Mouse (Mus musculus) lung, adult 2 months (tissue): Measurements from ENCODE around the gene Mrtfb.

Source experiments
- CTCF ChIP-seq: fragments of 200-500 bp; IDR thresholded peaks from 2 replicates; pipeline ENCODE4 v1.5.1; 2011; ENCODE audit warnings: mild to moderate bottlenecking, low read length, control low read depth; ENCODE audit not compliant: insufficient read depth
- POLR2A ChIP-seq: fragments of 200-500 bp; IDR thresholded peaks from 2 replicates; pipeline ENCODE4 v1.6.1; 2011; ENCODE audit warnings: low read depth, mild to moderate bottlenecking, control low read depth, low read length, borderline replicate concordance; ENCODE audit errors: extremely low read depth

- TF ChIP-seq POLR2A (no peak), CTCF (no peak)
Observed at GRCm38 (mm10) chr16:13460777-13461408, 204.6 kb downstream of the Mrtfb start.
